Mouse (Mus musculus): ENCODE data around the gene Mpz. TPM values are rescaled to one million over a fixed set of nuclear protein-coding genes. Genes with fewer than 3 reads are reported as not detected.
"Not testable (repeated sequence)": the region's sequence is repeated elsewhere in the genome, so short reads cannot be mapped to it uniquely, and the experiment has no call there.

Gene Mpz
- total RNA-seq, 2 experiments from 2014 or later, result not detected

- intact Hi-C loops (cut with DNase I), result no loop called here
- no peak for DNase-seq (ENCODE audit: low spot score in 2 of 2)
Observed at GRCm38 (mm10) chr1:171121839-171122238, 28.7 kb upstream of the Mpz start.

DNA sequence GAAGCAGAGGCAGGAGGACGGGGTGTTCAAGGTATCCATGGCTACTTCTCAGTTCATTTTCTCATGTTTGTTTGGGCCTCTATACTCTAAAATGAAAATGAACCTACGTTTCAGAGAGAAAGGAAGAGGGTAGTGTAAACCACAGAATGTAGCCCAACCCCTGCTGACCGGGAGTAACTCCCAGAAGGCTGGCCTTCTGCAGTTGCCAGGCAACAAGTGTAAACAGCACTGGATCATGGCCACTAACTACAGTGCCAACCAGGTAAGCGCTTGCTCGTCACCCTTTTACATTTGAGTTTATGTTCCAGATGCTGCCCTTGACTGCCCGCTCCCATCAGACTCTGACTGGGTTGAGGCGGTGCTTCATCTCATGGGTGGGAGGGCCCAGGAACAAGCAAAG, 27.6 kb upstream of the Mpz start:
- intact Hi-C loops (cut with DNase I), result no loop called here

GRCm38 (mm10) chr1:171124398-171124797, 26.1 kb upstream of the Mpz start:
- intact Hi-C loops (cut with DNase I), result no loop called here
- no peak for DNase-seq (ENCODE audit: low spot score in 2 of 2)

More for the DNA sequence above, 27.6 kb upstream of the Mpz start:
- DNase-seq (ENCODE audit: low spot score in 2 of 2), result no peak

DNA sequence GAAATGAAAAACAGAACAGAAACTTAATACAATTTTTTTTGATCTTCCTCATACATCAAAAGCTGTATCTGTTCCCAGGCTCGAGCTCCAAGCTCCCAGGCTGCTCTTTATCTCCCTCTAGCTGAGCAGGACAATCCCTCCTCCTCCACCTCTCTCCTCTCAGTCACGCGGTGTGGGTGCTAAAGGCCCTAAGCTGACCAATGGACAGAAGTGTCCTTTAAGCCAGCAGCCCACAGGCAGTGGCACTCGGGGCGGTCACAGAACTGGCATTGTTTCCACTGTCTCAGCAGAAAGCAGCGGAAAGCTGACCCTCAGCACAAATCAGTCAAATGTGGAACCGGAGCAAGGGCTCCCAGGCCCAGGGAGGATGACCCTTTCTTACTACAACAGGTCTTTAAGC, 21.3 kb upstream of the Mpz start:
- peak; percentile 45 to 77 for DNase-seq (ENCODE audit: low spot score in 2 of 2)
- intact Hi-C loops (cut with DNase I), result no loop called here

DNA sequence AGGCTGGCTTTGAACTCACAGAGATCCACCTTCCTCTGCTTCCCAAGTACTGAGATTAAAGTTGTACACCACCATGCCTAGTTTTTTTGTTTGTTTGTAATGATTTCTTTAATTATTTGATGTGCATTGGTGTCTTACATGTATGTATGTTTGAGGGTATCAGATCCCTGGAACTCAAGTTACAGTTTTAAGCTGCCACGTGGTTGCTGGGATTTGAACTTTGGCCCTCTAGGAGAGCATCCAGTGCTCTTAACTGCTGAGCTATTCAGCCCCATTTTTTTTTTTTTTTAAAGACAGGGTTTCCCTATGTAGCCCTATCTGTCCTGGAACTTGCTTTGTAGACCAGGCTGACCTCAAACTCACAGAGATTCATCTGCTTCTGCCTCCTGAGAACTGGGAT, 19.5 kb upstream of the Mpz start:
- DNase-seq (ENCODE audit: low spot score in 2 of 2), result no peak
- intact Hi-C loops (cut with DNase I), result no loop called here

GRCm38 (mm10) chr1:171135600-171135999, 14.9 kb upstream of the Mpz start:
- DNase-seq (ENCODE audit: low spot score in 2 of 2), result no peak
- intact Hi-C loops (cut with DNase I), result no loop called here

GRCm38 (mm10) chr1:171137486-171138155, 12.9 kb upstream of the Mpz start:
- intact Hi-C loops (cut with DNase I); DNase-seq (ENCODE audit: low spot score in 2 of 2): not testable (repeated sequence)

GRCm38 (mm10) chr1:171142981-171143380, 7.5 kb upstream of the Mpz start:
- intact Hi-C loops (cut with DNase I); DNase-seq (ENCODE audit: low spot score in 2 of 2): not testable (repeated sequence)

- peak; percentile 23 to 84 for DNase-seq (ENCODE audit: low spot score in 2 of 2)
- intact Hi-C loops (cut with DNase I), result loop anchor here (1.0 kb wide), 1 partner anchor 71 kb away; the partner anchor contains the start of gene Tomm40l
Observed at GRCm38 (mm10) chr1:171150838-171151391, 404 bp downstream of the Mpz start.

DNA sequence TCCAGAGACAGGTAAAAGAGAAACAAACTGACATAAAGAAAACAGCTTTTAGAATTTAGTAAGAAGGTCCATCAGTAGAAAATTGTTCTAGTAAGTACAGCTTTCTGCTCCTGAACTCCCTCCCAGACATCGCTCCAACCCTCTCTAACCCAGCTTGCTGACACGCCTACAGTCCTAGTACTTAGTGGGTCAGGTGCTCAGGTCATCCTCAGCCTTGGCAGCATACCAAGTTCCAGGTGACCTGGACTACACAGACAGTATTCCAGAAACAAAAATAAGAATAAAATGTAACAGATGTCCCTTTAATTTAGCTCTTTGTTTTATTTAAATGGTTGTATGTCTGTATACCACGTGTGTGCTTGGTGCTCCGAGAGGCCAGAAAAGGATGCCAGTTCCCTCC, 1.5 kb downstream of the Mpz start:
- intact Hi-C loops (cut with DNase I), result no loop called here
- no peak for DNase-seq (ENCODE audit: low spot score in 2 of 2)

- intact Hi-C loops (cut with DNase I), result no loop called here
- DNase-seq (ENCODE audit: low spot score in 2 of 2), result peak in 1 of 2 experiments; percentile 48
Observed at GRCm38 (mm10) chr1:171156644-171157043, 6.1 kb downstream of the Mpz start.

DNA sequence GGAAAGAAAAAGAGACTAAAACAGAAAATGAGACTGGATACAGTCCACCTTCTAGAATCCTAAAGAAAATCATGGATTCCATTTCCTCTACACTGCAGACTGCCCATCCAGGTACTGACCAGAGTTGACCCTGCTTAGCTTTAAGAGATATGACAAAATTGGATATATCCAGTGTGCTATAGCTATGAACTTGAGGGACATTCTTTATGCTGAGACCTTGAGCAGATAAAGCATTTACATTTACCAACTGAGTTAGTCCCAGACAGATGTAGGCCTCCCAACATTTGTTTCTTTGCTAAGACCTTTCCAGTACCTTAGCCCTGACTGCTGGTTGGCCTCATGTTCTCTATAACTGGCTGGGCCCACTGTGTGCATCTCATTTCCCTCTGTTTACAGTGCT, 7.5 kb downstream of the Mpz start:
- intact Hi-C loops (cut with DNase I), result no loop called here
- DNase-seq (ENCODE audit: low spot score in 2 of 2), result no peak

DNA sequence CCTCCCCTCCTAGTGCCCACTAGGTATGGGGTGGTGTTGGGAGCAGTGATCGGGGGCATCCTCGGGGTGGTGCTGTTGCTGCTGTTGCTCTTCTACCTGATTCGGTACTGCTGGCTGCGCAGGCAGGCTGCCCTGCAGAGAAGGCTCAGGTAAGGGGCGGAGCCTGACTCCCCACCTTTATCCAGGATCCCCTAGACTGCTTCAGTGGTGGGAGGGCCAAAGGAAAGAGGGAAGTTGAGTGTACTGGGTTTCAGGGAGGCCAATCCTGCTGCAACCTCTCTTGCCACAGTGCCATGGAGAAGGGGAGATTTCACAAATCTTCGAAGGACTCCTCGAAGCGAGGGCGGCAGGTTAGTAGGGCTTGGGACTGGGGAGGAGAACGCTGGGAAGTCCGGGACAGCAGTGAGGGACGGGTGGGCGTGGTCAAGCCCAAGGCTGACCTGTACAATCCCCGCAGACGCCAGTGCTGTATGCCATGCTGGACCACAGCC, 9.0 kb downstream of the Mpz start:
- DNase-seq (ENCODE audit: low spot score in 2 of 2), result no peak
- intact Hi-C loops (cut with DNase I), result no loop called here

GRCm38 (mm10) chr1:171162526-171162925, 12.0 kb downstream of the Mpz start:
- intact Hi-C loops (cut with DNase I), result no loop called here
- DNase-seq (ENCODE audit: low spot score in 2 of 2), result no peak

DNA sequence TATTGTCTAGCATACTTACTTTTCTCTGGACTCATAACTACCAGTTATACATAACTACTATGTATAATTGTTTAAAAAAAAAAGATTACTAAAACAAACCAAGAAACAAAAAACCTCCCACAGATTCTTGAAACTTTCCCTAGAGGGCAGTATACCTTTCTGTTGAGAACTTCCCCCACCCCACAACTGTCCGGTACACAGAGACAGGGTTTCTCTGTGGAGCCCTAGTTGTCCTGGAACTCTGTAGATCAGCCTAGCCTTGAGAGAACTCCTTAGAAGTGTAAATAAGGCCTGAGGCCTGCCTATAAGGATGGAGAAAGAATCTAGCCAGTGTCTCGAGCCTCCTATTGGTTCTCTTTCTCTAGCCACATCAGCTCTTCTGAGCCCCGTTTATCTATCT, 13.7 kb downstream of the Mpz start:
- intact Hi-C loops (cut with DNase I), result loop anchor here (2.0 kb wide), 1 partner anchor 57 kb away; no protein-coding TSS in a partner anchor
- DNase-seq (ENCODE audit: low spot score in 2 of 2), result no peak

DNA sequence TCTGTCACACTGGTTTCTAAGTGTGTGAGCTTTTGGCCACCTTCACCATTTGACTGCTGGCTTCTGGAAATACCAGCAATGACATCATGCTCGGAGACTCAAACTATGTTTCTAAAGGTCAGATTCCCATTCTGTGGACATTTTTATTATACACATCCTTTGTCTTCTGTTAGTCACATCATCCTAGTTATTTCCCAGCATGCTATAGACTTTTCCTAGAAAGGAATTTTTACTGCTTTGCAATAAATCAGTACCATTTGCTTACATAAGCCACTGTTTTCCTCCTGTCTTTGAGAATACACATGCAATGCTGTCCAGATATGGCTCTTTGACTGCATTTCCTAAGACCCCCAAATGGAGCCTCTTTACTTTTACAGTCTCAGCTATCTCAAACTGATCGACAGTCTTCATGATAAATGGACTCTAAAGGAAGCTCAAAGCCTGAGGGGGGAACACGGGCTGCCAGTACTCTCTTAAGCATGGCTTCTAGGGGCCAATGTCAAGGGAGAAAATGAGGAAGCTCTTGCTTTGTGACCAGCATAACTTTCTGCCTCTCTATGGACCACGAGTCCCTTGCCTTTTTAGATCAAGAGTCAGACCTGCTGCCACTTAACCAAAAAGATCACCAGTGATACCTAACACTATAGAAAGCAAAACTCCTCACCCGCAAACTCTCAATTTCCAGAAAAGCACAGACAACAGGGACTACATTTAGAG, 15.3 kb downstream of the Mpz start:
- DNase-seq (ENCODE audit: low spot score in 2 of 2), result no peak
- intact Hi-C loops (cut with DNase I), result loop anchor here (2.0 kb wide), 1 partner anchor 55 kb away; no protein-coding TSS in a partner anchor

DNA sequence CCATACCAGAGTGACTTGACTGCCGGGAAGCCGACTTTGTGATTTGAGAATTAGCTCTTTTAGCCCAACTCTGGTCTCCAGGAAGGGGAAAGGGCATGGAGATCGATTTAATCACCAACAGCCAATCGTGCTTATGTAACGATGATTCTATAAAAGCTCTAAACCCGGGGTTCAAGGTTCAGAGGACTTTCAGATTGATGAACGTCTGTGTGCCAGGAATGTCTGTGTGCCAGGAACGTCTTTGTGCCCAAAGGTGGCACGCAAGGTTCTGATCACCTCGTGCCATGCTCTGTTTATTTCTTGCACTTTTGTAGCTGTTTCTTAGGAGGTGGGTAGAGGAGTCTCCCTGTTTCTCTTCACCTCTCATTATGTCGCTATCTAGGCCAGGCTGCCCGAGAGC, 18.4 kb downstream of the Mpz start:
- no peak for DNase-seq (ENCODE audit: low spot score in 2 of 2)
- intact Hi-C loops (cut with DNase I), result no loop called here

DNA sequence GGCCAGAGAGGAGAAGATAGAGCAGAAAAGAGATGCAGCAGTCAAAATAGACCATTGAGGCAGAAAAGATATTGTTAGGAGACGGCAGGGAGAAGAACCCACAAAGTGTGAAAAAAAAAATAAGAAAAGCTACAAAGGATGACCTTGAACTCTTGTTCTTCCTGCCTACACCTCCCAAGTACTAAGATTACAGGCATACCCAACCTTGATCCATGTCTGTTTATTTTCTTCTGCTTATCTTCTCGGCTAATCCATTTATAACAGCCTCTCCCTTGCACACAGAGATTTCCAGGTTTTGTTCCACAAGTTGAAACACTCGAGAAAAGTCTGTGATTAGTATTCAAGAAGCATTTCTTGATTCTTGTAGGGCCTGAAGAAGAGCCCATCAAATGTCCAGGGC, 19.4 kb downstream of the Mpz start:
- intact Hi-C loops (cut with DNase I), result loop anchor here (10.0 kb wide), 1 partner anchor 275 kb away; no protein-coding TSS in a partner anchor

GRCm38 (mm10) chr1:171171138-171171537, 20.6 kb downstream of the Mpz start:
- DNase-seq (ENCODE audit: low spot score in 2 of 2), result peak in 1 of 2 experiments; percentile 32
- intact Hi-C loops (cut with DNase I), result loop anchor here (10.0 kb wide), 1 partner anchor 274 kb away; no protein-coding TSS in a partner anchor

More for the DNA sequence above, 19.4 kb downstream of the Mpz start:
- DNase-seq (ENCODE audit: low spot score in 2 of 2), result no peak

- no peak for DNase-seq (ENCODE audit: low spot score in 2 of 2)
- intact Hi-C loops (cut with DNase I), result loop anchor here (10.0 kb wide), 1 partner anchor 272 kb away; no protein-coding TSS in a partner anchor
Observed at GRCm38 (mm10) chr1:171172779-171173178, 22.3 kb downstream of the Mpz start.

Measured in left cerebral cortex, postnatal 25 days (tissue).